Mouse (Mus musculus) ES-E14 (cell line): ENCODE data around the gene Ctrc. TPM values are rescaled to one million over a fixed set of nuclear protein-coding genes. Genes with fewer than 3 reads are reported as not detected.

ENCODE experiments used
- DNase-seq: peaks from one replicate; pipeline ENCODE4 v3.0.0-alpha.2; 2013; ENCODE audit warnings: low read depth, low spot score
- H3K27ac ChIP-seq: 2 replicates; pipeline ENCODE4 v1.5.1; 2012; ENCODE audit warnings: low read depth, mild to moderate bottlenecking, low read length, moderate library complexity, mixed read lengths; ENCODE audit not compliant: poor library complexity, insufficient read depth, severe bottlenecking
- H3K36me3 ChIP-seq: 2 replicates; pipeline ENCODE4 v1.6.1; 2012; ENCODE audit warnings: mild to moderate bottlenecking, low read length, moderate library complexity, mixed read lengths; ENCODE audit not compliant: control insufficient read depth, poor library complexity, insufficient read depth, severe bottlenecking
- H3K4me1 ChIP-seq, 2 experiments: fragments of 150-350 bp in 1 of 2; sonication (generic) in 1 of 2; 2 replicates each; pipeline ENCODE4 v1.6.1; 2012; ENCODE audit warnings: low read length in 2 of 2, mild to moderate bottlenecking in 1 of 2, mixed read lengths in 1 of 2; ENCODE audit not compliant: control insufficient read depth in 2 of 2, insufficient read depth in 2 of 2, poor library complexity in 1 of 2
- H3K4me3 ChIP-seq, 2 experiments: fragments of 150-350 bp in 1 of 2; sonication (generic) in 1 of 2; 2 replicates each; pipeline ENCODE4 v1.5.1; 2012; ENCODE audit warnings: low read length in 2 of 2, low read depth in 1 of 2, mild to moderate bottlenecking in 1 of 2, mixed read lengths in 1 of 2; ENCODE audit not compliant: insufficient read depth in 1 of 2, poor library complexity in 1 of 2, severe bottlenecking in 1 of 2
- H3K9ac ChIP-seq: 2 replicates; pipeline ENCODE4 v1.6.1; 2012; ENCODE audit warnings: low read depth, mild to moderate bottlenecking, low read length, mixed read lengths; ENCODE audit not compliant: poor library complexity, insufficient read depth, severe bottlenecking
- H3K9me3 ChIP-seq: fragments of 150-350 bp; sonication (generic); 2 replicates; pipeline ENCODE4 v1.6.1; 2012; ENCODE audit warnings: low read depth, mild to moderate bottlenecking, low read length; ENCODE audit not compliant: control insufficient read depth, insufficient read depth
- CHD2 ChIP-seq: IDR thresholded peaks from 2 replicates; pipeline ENCODE4 v1.6.1; 2014; ENCODE audit warnings: mild to moderate bottlenecking, low read depth, low read length, inconsistent platforms
- HCFC1 ChIP-seq: IDR thresholded peaks from 2 replicates; pipeline ENCODE4 v1.6.1; 2012; ENCODE audit warnings: low read length, inconsistent platforms, borderline replicate concordance; ENCODE audit not compliant: insufficient read depth
- MAFK ChIP-seq: IDR thresholded peaks from 2 replicates; pipeline ENCODE4 v1.6.1; 2014; ENCODE audit warnings: mild to moderate bottlenecking, low read depth, low read length, inconsistent platforms; ENCODE audit not compliant: insufficient read depth
- ZC3H11A ChIP-seq: IDR thresholded peaks from 2 replicates; pipeline ENCODE4 v1.6.1; 2012; ENCODE audit warnings: low read depth, mild to moderate bottlenecking, inconsistent platforms, low read length, borderline replicate concordance
- ZNF384 ChIP-seq: IDR thresholded peaks from 2 replicates; pipeline ENCODE4 v1.6.1; 2012; ENCODE audit warnings: low read depth, low read length, inconsistent platforms
- in situ Hi-C, 2 experiments: fragments of 600-800 bp; cut with MboI; formaldehyde crosslinking; loops; one replicate each; pipeline ENCODE4 v1.15.1; 2025; ENCODE audit warnings: low sequenced_read_pairs in 2 of 2, inconsistent platforms in 1 of 2; ENCODE audit not compliant: unreplicated experiment in 2 of 2
- total RNA-seq: library from RNA; depleted of rRNA; stranded (reverse); fragments of 300-350 nt; gene quantifications from 2 replicates; pipeline ENCODE4 v1.2.3, GENCODE M21; 2012

Ctrc gene
- total RNA-seq, 1 experiment = not detected

- no peak for TF ChIP-seq CHD2
- TF ChIP-seq ZNF384 = no peak
- TF ChIP-seq ZC3H11A = no peak
- no peak for TF ChIP-seq HCFC1
- TF ChIP-seq MAFK = no peak
- Histone ChIP-seq H3K4me3 (no peak overlapping the region), H3K27ac (no peak overlapping the region), H3K9ac (no peak overlapping the region), H3K4me1 (peaks cover 0 to 4% of the 10 kb centered on the region in 2 experiments; a peak in 1 of 4 replicates), H3K36me3 (peaks cover 3% of the 10 kb centered on the region; the same call in 1 of the 2 replicates), H3K9me3 (no peaks in the 10 kb centered on the region)
- no peak for DNase-seq
- in situ Hi-C loops = no loop called here
These were observed 15.6 kb upstream of the Ctrc start for GRCm38 (mm10) chr4:141861591-141862295.

- H3K36me3 ChIP-seq = peaks cover 3% of the 10 kb centered on the region; the same call in 1 of the 2 replicates
- H3K9ac ChIP-seq = no peak overlapping the region
- peaks cover 0 to 6% of the 10 kb centered on the region in 2 experiments; a peak in 1 of 4 replicates for H3K4me1 ChIP-seq
- in situ Hi-C loops = no loop called here
- TF ChIP-seq CHD2 (no peak), MAFK (no peak), ZNF384 (no peak), HCFC1 (no peak), ZC3H11A (no peak)
- H3K9me3 ChIP-seq = no peaks in the 10 kb centered on the region
- H3K4me3 ChIP-seq = no peak overlapping the region
- DNase-seq = no peak
- no peak overlapping the region for H3K27ac ChIP-seq
These were observed 14.2 kb upstream of the Ctrc start for GRCm38 (mm10) chr4:141860246-141860841.

- in situ Hi-C loops = no loop called here
- peaks cover 3% of the 10 kb centered on the region; the same call in 1 of the 2 replicates for H3K36me3 ChIP-seq
These were observed 13.2 kb upstream of the Ctrc start for GRCm38 (mm10) chr4:141859351-141859750.

GRCm38 (mm10) chr4:141858501-141858900, 12.3 kb upstream of the Ctrc start:
- H3K9ac ChIP-seq = no peak overlapping the region
- H3K36me3 ChIP-seq = peaks cover 3% of the 10 kb centered on the region; the same call in 1 of the 2 replicates
- H3K27ac ChIP-seq = no peak overlapping the region
- DNase-seq = no peak
- TF ChIP-seq ZC3H11A (no peak), CHD2 (no peak), HCFC1 (no peak), MAFK (no peak), ZNF384 (no peak)
- no peak overlapping the region for H3K4me3 ChIP-seq
- no peaks in the 10 kb centered on the region for H3K9me3 ChIP-seq
- peaks cover 0 to 4% of the 10 kb centered on the region in 2 experiments; a peak in 1 of 4 replicates for H3K4me1 ChIP-seq
- in situ Hi-C loops = no loop called here

More at GRCm38 (mm10) chr4:141859351-141859750, 13.2 kb upstream of the Ctrc start:
- no peak overlapping the region; the same call in 1 of the 2 replicates for H3K27ac ChIP-seq
- no peak overlapping the region for H3K9ac ChIP-seq
- DNase-seq = no peak
- H3K9me3 ChIP-seq = no peaks in the 10 kb centered on the region
- TF ChIP-seq ZNF384 = no peak
- TF ChIP-seq MAFK = no peak
- no peak for TF ChIP-seq HCFC1
- TF ChIP-seq ZC3H11A = no peak
- TF ChIP-seq CHD2 = no peak
- H3K4me3 ChIP-seq = no peak overlapping the region
- H3K4me1 ChIP-seq = peaks cover 0 to 4% of the 10 kb centered on the region in 2 experiments; a peak in 1 of 4 replicates
